Mouse (Mus musculus): ENCODE results near the gene Nat14.

The Nat14 gene

DNA sequence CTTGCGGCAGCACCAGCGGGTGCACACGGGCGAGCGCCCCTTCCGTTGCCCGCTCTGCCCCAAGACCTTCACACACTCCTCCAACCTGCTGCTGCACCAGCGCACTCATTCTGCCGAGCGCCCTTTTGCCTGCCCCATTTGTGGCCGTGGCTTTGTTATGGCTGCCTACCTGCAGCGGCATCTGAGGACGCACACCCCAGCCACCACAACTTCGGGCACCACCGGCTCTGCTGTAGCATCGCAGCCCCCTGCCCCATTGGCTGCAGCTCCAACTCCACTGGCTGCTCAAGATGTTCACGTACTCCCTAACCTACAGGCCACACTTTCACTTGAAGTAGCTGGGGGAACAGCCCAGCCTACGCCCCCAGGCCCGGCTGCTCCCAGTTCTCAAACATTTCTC lies 1.3 kb upstream of the Nat14 start:
- no peak for DNase-seq (ENCODE audit: low read depth)

- peak; percentile 5 for DNase-seq (ENCODE audit: low read depth)
Observed at GRCm38 (mm10) chr7:4920976-4921823, 628 bp upstream of the Nat14 start.

DNA sequence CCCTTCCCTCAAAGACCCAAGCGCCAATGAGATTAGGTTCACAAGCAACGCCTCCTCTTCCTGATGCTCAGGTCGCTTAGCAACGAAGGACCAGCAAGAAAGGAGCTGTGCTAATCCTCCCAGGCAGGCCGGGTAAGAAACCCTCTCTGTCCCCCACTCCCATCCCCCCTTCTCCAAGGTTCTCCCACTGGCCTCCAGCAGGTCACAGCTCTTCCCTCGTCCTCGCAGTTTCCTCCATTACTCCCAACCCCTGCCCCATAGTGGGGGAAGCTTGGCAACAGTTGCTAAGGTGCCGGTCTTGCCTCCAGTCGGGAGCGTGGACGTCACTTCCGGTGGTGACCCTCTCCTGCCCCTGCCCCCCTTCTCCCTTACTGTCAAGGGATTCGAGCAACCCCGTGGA lies 680 bp downstream of the Nat14 start:
- DNase-seq (ENCODE audit: low read depth) = peak; percentile 61

- DNase-seq (ENCODE audit: low read depth) = peak; percentile 37
Observed at GRCm38 (mm10) chr7:4922931-4923565, 1.2 kb downstream of the Nat14 start.

GRCm38 (mm10) chr7:4923586-4924364 lies 1.9 kb downstream of the Nat14 start:
- peak; percentile 34 for DNase-seq (ENCODE audit: low read depth)

DNA sequence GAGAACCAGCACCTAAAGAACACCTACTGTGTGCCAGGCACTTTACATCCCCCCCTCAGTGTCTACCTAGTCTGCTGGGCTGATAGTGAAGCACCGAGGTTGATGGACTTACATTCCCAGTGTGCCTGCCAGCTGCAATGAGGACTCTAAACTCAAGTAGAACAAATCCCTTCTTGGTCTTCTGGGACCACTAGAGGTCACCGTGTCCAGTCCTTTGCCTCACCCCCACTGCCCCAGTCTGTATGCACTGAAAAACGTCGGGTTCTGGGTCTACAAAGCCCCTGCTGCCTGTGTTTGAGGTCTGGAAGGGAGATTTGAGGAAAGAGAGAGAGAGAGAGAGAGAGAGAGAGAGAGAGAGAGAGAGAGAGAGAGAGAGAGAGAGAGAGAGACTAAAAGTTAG lies 2.7 kb downstream of the Nat14 start:
- peak; percentile 11 for DNase-seq (ENCODE audit: low read depth)

GRCm38 (mm10) chr7:4924891-4925301 lies 3.1 kb downstream of the Nat14 start:
- peak; percentile 9 for DNase-seq (ENCODE audit: low read depth)

GRCm38 (mm10) chr7:4925441-4926381 lies 3.9 kb downstream of the Nat14 start, which contains the start of gene Ssc5d:
Ssc5d (plus strand) TSS chr7:4925785.
- no peak for DNase-seq (ENCODE audit: low read depth)

- no peak for DNase-seq (ENCODE audit: low read depth)
Observed at GRCm38 (mm10) chr7:4926849-4927248, 5.0 kb downstream of the Nat14 start.

GRCm38 (mm10) chr7:4927711-4928110 lies 5.9 kb downstream of the Nat14 start:
- DNase-seq (ENCODE audit: low read depth) = no peak

DNA sequence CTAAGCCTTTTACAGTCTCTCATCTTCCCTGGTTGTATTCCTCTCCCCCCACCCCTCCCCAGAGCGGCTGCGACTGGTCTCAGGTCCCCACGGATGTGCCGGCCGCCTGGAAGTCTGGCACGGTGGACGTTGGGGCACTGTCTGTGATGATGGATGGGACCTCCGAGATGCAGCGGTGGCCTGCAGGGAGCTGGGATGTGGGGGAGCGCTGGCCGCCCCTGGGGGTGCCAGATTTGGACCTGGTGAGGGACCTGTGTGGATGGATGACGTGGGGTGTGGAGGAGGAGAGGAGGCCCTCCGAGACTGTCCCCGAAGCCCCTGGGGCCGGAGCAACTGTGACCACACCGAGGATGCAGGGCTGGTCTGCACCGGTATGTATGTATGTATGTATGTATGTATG lies 6.5 kb downstream of the Nat14 start:
- DNase-seq (ENCODE audit: low read depth) = no peak

DNA sequence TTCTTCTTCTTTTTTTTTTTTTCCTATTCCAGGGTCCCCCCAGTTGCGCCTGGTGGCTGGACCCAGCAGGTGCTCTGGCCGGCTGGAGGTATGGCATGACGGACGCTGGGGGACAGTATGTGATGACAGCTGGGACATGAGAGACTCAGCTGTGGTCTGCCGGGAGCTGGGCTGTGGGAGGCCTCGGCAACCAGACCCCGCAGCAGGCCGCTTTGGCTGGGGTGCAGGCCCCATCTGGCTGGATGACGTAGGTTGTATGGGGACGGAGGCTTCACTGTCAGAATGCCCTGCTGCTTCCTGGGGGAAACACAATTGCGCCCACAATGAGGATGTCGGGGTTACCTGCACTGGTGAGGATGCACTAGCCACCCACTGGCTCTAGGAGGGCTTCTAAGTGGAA lies 11.3 kb downstream of the Nat14 start:
- no peak for DNase-seq (ENCODE audit: low read depth)

DNA sequence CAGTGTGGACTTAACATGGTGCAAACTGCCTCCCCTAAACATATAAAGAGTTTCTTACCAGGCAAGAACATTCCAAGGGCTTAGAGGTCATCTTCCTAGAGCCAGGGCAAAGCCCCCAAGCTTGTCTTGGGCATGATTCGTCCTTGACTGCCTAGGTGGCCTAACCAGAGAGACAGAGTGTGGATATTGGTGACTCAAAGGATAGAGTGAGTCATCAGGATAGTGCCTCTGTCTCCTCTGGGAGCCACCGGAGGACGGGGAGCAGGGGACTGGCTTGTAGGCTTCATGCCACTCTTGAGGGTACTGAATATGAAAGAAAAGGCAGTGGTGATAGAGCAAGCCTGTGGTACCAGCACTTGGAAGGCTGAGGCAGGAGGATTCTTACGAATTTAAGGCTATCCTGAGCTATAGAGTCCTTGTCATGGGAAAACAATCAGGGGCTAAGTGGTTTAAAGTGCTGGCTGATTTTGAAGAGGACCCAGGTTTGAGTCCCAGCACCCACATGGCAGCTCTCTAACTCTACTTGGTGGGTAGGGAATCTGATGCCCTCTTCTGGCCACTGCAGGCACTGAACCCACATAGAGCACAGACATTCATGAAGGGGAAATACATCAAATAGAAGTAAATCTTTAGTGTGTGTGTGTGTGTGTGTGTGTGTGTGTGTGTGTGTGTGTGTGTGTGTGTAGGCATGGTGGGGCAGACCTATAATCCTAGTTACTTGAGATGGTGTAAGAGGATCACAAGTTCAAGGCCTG lies 12.5 kb downstream of the Nat14 start:
- no peak for DNase-seq (ENCODE audit: low read depth)

- DNase-seq (ENCODE audit: low read depth) = no peak
Observed at GRCm38 (mm10) chr7:4936832-4937231, 15.0 kb downstream of the Nat14 start.

GRCm38 (mm10) chr7:4937392-4937791 lies 15.6 kb downstream of the Nat14 start:
- DNase-seq (ENCODE audit: low read depth) = no peak

DNA sequence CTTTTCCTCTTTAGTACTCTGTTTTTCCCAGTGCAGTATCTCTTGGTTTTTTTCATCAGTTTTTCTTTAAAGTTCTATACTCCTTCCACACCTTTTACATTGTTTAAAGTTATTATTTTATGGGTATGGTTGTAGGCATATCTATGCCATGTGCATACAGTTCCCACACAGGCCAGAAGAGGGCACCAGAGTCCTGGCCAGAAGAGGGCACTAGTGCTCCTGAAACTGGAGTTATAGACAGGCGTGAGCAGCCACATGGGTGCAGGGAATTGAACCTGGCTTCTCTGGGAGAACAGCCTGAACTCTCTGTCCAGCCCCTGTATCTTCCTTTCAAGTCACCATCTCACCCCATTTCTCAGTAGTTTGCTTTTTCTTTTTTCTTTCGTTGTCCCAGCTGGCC lies 16.6 kb downstream of the Nat14 start:
- DNase-seq (ENCODE audit: low read depth) = peak; percentile 85

DNA sequence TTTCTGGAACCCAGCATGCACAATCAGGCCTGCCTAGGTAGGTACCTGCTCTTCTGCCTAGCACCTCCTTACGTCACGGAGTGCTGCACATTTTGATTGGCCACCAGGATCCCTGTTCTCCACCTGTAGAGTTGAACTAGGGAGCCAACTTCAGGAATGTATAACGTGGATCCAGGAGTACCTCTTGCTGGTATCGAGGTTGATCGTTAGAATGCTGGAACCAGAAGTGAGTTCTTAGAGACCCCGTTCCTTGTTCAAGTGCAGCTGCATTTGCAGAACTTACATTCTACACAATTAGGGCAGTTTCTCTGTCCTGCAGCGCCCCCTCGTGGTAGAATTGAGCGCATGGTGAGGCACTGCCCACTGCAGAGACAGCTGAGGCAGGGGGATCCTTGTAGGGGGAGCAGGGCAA lies 18.2 kb downstream of the Nat14 start:
- peak; percentile 93 for DNase-seq (ENCODE audit: low read depth)

GRCm38 (mm10) chr7:4942673-4943072 lies 20.8 kb downstream of the Nat14 start:
- no peak for DNase-seq (ENCODE audit: low read depth)

DNA sequence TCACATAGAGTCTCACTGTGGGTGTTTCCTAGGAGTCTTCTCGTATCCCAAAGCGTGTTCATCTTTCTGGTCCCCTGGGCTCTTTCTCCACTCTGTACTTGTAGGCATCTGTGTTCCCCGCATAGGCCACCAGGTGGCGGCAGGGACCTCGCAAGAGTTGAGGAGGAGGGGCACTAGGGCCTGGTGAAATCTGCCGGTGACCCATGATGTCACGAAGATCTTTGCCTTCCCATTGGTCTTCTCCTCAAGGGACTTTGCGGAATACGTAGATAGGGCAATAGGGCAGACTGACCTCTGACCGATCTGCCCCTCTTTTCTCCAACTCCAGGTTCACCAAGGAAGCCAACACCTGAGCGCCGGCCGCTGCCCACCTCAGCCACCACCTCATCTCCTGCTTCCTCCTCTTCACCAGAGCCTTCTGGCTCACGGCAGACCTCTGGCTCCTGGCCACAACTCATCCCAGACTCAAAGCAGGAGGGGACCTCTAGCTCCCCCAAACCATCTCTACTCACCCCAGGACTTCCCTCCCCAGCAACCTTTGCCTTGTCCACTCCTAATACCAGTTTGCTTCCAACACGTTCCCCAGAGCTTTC lies 21.5 kb downstream of the Nat14 start:
- peak; percentile 97 for DNase-seq (ENCODE audit: low read depth)

- no peak for DNase-seq (ENCODE audit: low read depth)
Observed at GRCm38 (mm10) chr7:4947855-4948254, 26.0 kb downstream of the Nat14 start.

Measured in naive thymus-derived CD4-positive, alpha-beta T cell, adult 2 months (primary cell).